Mouse (Mus musculus): ENCODE results near the gene Tex101. TPM values are rescaled to one million over a fixed set of nuclear protein-coding genes. Genes with fewer than 3 reads are reported as not detected.
A peak's percentile ranks its signal among the peaks of the same experiment; 100 is the strongest.

Gene Tex101
- polyA plus RNA-seq, 1 experiment, result not detected

GRCm38 (mm10) chr7:24662575-24662974 is 13.9 kb downstream of the Tex101 start:
- H3K4me1 ChIP-seq (ENCODE audit: control insufficient read depth, insufficient read depth, low read length), result no peaks in the 10 kb centered on the region
- no peak overlapping the region for H3K27ac ChIP-seq (ENCODE audit: insufficient read depth, low read length)
- H3K4me3 ChIP-seq (ENCODE audit: insufficient read depth, low read length), result no peak overlapping the region
- TF ChIP-seq POLR2A (IDR thresholded peaks at IDR 0.05; ENCODE audit: low read depth, low read length) (no peak), CTCF (IDR thresholded peaks at IDR 0.05; ENCODE audit: borderline replicate concordance, insufficient read depth, low read length) (peak; percentile 56; the same call in 1 of the 2 replicates)

GRCm38 (mm10) chr7:24661118-24661904 is 15.2 kb downstream of the Tex101 start:
- H3K27ac ChIP-seq (ENCODE audit: insufficient read depth, low read length), result no peak overlapping the region
- no peak overlapping the region for H3K4me3 ChIP-seq (ENCODE audit: insufficient read depth, low read length)
- TF ChIP-seq POLR2A (IDR thresholded peaks at IDR 0.05; ENCODE audit: low read depth, low read length), result no peak
- no peak for TF ChIP-seq CTCF (IDR thresholded peaks at IDR 0.05; ENCODE audit: borderline replicate concordance, insufficient read depth, low read length)
- H3K4me1 ChIP-seq (ENCODE audit: control insufficient read depth, insufficient read depth, low read length), result no peaks in the 10 kb centered on the region

GRCm38 (mm10) chr7:24659737-24660357 is 16.6 kb downstream of the Tex101 start:
- Histone ChIP-seq H3K27ac (ENCODE audit: insufficient read depth, low read length) (no peak overlapping the region), H3K4me3 (ENCODE audit: insufficient read depth, low read length) (no peak overlapping the region), H3K4me1 (ENCODE audit: control insufficient read depth, insufficient read depth, low read length) (no peaks in the 10 kb centered on the region)
- no peak for TF ChIP-seq POLR2A (IDR thresholded peaks at IDR 0.05; ENCODE audit: low read depth, low read length)
- TF ChIP-seq CTCF (IDR thresholded peaks at IDR 0.05; ENCODE audit: borderline replicate concordance, insufficient read depth, low read length), result no peak

- Histone ChIP-seq H3K4me3 (ENCODE audit: insufficient read depth, low read length) (no peak overlapping the region), H3K4me1 (ENCODE audit: control insufficient read depth, insufficient read depth, low read length) (no peaks in the 10 kb centered on the region), H3K27ac (ENCODE audit: insufficient read depth, low read length) (no peak overlapping the region)
- TF ChIP-seq POLR2A (IDR thresholded peaks at IDR 0.05; ENCODE audit: low read depth, low read length), result no peak
- TF ChIP-seq CTCF (IDR thresholded peaks at IDR 0.05; ENCODE audit: borderline replicate concordance, insufficient read depth, low read length), result peak; percentile 89
These were observed 22.8 kb downstream of the Tex101 start for GRCm38 (mm10) chr7:24653681-24654080.

- TF ChIP-seq POLR2A (IDR thresholded peaks at IDR 0.05; ENCODE audit: low read depth, low read length) (no peak), CTCF (IDR thresholded peaks at IDR 0.05; ENCODE audit: borderline replicate concordance, insufficient read depth, low read length) (no peak)
- Histone ChIP-seq H3K27ac (ENCODE audit: insufficient read depth, low read length) (no peak overlapping the region), H3K4me3 (ENCODE audit: insufficient read depth, low read length) (no peak overlapping the region), H3K4me1 (ENCODE audit: control insufficient read depth, insufficient read depth, low read length) (no peaks in the 10 kb centered on the region)
These were observed 30.0 kb downstream of the Tex101 start for GRCm38 (mm10) chr7:24646486-24646885.

- Histone ChIP-seq H3K4me1 (ENCODE audit: control insufficient read depth, insufficient read depth, low read length) (no peaks in the 10 kb centered on the region), H3K27ac (ENCODE audit: insufficient read depth, low read length) (no peak overlapping the region), H3K4me3 (ENCODE audit: insufficient read depth, low read length) (no peak overlapping the region)
- TF ChIP-seq POLR2A (IDR thresholded peaks at IDR 0.05; ENCODE audit: low read depth, low read length) (no peak), CTCF (IDR thresholded peaks at IDR 0.05; ENCODE audit: borderline replicate concordance, insufficient read depth, low read length) (no peak)
These were observed 31.5 kb downstream of the Tex101 start for GRCm38 (mm10) chr7:24644996-24645395.

GRCm38 (mm10) chr7:24644492-24644891 is 32.0 kb downstream of the Tex101 start:
- TF ChIP-seq CTCF (IDR thresholded peaks at IDR 0.05; ENCODE audit: borderline replicate concordance, insufficient read depth, low read length) (no peak), POLR2A (IDR thresholded peaks at IDR 0.05; ENCODE audit: low read depth, low read length) (no peak)
- no peak overlapping the region for H3K4me3 ChIP-seq (ENCODE audit: insufficient read depth, low read length)
- H3K4me1 ChIP-seq (ENCODE audit: control insufficient read depth, insufficient read depth, low read length), result no peaks in the 10 kb centered on the region
- H3K27ac ChIP-seq (ENCODE audit: insufficient read depth, low read length), result no peak overlapping the region

- no peak for TF ChIP-seq POLR2A (IDR thresholded peaks at IDR 0.05; ENCODE audit: low read depth, low read length)
- TF ChIP-seq CTCF (IDR thresholded peaks at IDR 0.05; ENCODE audit: borderline replicate concordance, insufficient read depth, low read length), result peak; percentile 52; the same call in 1 of the 2 replicates
- H3K4me1 ChIP-seq (ENCODE audit: control insufficient read depth, insufficient read depth, low read length), result no peaks in the 10 kb centered on the region
- H3K4me3 ChIP-seq (ENCODE audit: insufficient read depth, low read length), result no peak overlapping the region
- H3K27ac ChIP-seq (ENCODE audit: insufficient read depth, low read length), result no peak overlapping the region
These were observed 34.0 kb downstream of the Tex101 start for GRCm38 (mm10) chr7:24642491-24642890.

- TF ChIP-seq CTCF (IDR thresholded peaks at IDR 0.05; ENCODE audit: borderline replicate concordance, insufficient read depth, low read length) (no peak), POLR2A (IDR thresholded peaks at IDR 0.05; ENCODE audit: low read depth, low read length) (no peak)
- Histone ChIP-seq H3K4me1 (ENCODE audit: control insufficient read depth, insufficient read depth, low read length) (no peaks in the 10 kb centered on the region), H3K27ac (ENCODE audit: insufficient read depth, low read length) (no peak overlapping the region), H3K4me3 (ENCODE audit: insufficient read depth, low read length) (no peak overlapping the region)
These were observed 36.0 kb downstream of the Tex101 start for GRCm38 (mm10) chr7:24640450-24640849.

All from embryonic fibroblast, embryonic 13.5 days (primary cell).